Mouse (Mus musculus): ENCODE measurements at regions not wholly inside any gene's neighbourhood (a gene's known extent, or its start where the extent isn't known, plus 50 kb on each side); places are given as distances from the start of the nearest gene placed in this dataset.

- Histone ChIP-seq H3K27ac (no peak overlapping the region), H3K36me3 (no peaks in the 10 kb centered on the region), H3K4me3 (no peak overlapping the region), H3K27me3 (ENCODE audit: insufficient read depth, poor library complexity, severe bottlenecking) (no peaks in the 10 kb centered on the region), H3K9me3 (no peaks in the 10 kb centered on the region), H3K4me1 (peaks cover 15% of the 10 kb centered on the region)
- DNase-seq (ENCODE audit: low spot score), result no peak
- WGBS, result 87% methylated on average over 8 of the region's 8 CpGs
These were observed 132.6 kb upstream of the Ankrd50 start for GRCm38 (mm10) chr3:38617217-38617616.

GRCm38 (mm10) chr3:38613706-38614105 lies 129.1 kb upstream of the Ankrd50 start:
- Histone ChIP-seq H3K36me3 (no peaks in the 10 kb centered on the region), H3K4me1 (peaks cover 20% of the 10 kb centered on the region), H3K27me3 (ENCODE audit: insufficient read depth, poor library complexity, severe bottlenecking) (no peaks in the 10 kb centered on the region), H3K4me3 (no peak overlapping the region), H3K27ac (no peak overlapping the region), H3K9me3 (no peaks in the 10 kb centered on the region)
- DNase-seq (ENCODE audit: low spot score), result no peak
- WGBS, result 73% methylated on average over 6 of the region's 6 CpGs

GRCm38 (mm10) chr3:38591531-38591930 lies 106.9 kb upstream of the Ankrd50 start:
- H3K4me1 ChIP-seq, result no peaks in the 10 kb centered on the region
- no peak for DNase-seq (ENCODE audit: low spot score)
- no peaks in the 10 kb centered on the region for H3K9me3 ChIP-seq
- H3K4me3 ChIP-seq, result no peak overlapping the region
- no peak overlapping the region for H3K27ac ChIP-seq
- no peaks in the 10 kb centered on the region for H3K27me3 ChIP-seq (ENCODE audit: insufficient read depth, poor library complexity, severe bottlenecking)
- 94% methylated on average over 1 of the region's 1 CpGs for WGBS
- H3K36me3 ChIP-seq, result no peaks in the 10 kb centered on the region

GRCm38 (mm10) chr3:38588966-38589365 lies 104.3 kb upstream of the Ankrd50 start:
- Histone ChIP-seq H3K36me3 (no peaks in the 10 kb centered on the region), H3K4me1 (no peaks in the 10 kb centered on the region), H3K4me3 (no peak overlapping the region), H3K27me3 (ENCODE audit: insufficient read depth, poor library complexity, severe bottlenecking) (no peaks in the 10 kb centered on the region), H3K9me3 (no peaks in the 10 kb centered on the region), H3K27ac (no peak overlapping the region)
- no peak for DNase-seq (ENCODE audit: low spot score)

- H3K27me3 ChIP-seq (ENCODE audit: insufficient read depth, poor library complexity, severe bottlenecking), result no peaks in the 10 kb centered on the region
- H3K4me1 ChIP-seq, result no peaks in the 10 kb centered on the region
- H3K4me3 ChIP-seq, result no peak overlapping the region
- H3K36me3 ChIP-seq, result no peaks in the 10 kb centered on the region
- WGBS, result 80% methylated on average over 5 of the region's 5 CpGs
- no peak for DNase-seq (ENCODE audit: low spot score)
- no peak overlapping the region for H3K27ac ChIP-seq
- H3K9me3 ChIP-seq, result no peaks in the 10 kb centered on the region
These were observed 100.9 kb upstream of the Ankrd50 start for GRCm38 (mm10) chr3:38585509-38585908.

- Histone ChIP-seq H3K9me3 (no peaks in the 10 kb centered on the region), H3K27me3 (ENCODE audit: insufficient read depth, poor library complexity, severe bottlenecking) (no peaks in the 10 kb centered on the region), H3K4me1 (no peaks in the 10 kb centered on the region), H3K36me3 (no peaks in the 10 kb centered on the region), H3K27ac (no peak overlapping the region), H3K4me3 (no peak overlapping the region)
- WGBS, result 66% methylated on average over 1 of the region's 1 CpGs
- DNase-seq (ENCODE audit: low spot score), result no peak
These were observed 95.1 kb upstream of the Ankrd50 start for GRCm38 (mm10) chr3:38579781-38580180.

- Histone ChIP-seq H3K27me3 (ENCODE audit: insufficient read depth, poor library complexity, severe bottlenecking) (no peaks in the 10 kb centered on the region), H3K4me1 (no peaks in the 10 kb centered on the region), H3K27ac (no peak overlapping the region), H3K36me3 (no peaks in the 10 kb centered on the region), H3K9me3 (no peaks in the 10 kb centered on the region), H3K4me3 (no peak overlapping the region)
- WGBS, result 50% methylated on average over 5 of the region's 5 CpGs
- no peak for DNase-seq (ENCODE audit: low spot score)
These were observed 93.4 kb upstream of the Ankrd50 start for GRCm38 (mm10) chr3:38577890-38578628.

GRCm38 (mm10) chr3:38573594-38573993 lies 89.0 kb upstream of the Ankrd50 start:
- DNase-seq (ENCODE audit: low spot score), result no peak
- no peaks in the 10 kb centered on the region for H3K27me3 ChIP-seq (ENCODE audit: insufficient read depth, poor library complexity, severe bottlenecking)
- H3K4me3 ChIP-seq, result no peak overlapping the region
- H3K36me3 ChIP-seq, result no peaks in the 10 kb centered on the region
- 61% methylated on average over 5 of the region's 5 CpGs for WGBS
- H3K4me1 ChIP-seq, result peaks cover 9% of the 10 kb centered on the region
- no peaks in the 10 kb centered on the region for H3K9me3 ChIP-seq
- H3K27ac ChIP-seq, result no peak overlapping the region

- Histone ChIP-seq H3K9me3 (no peaks in the 10 kb centered on the region), H3K4me3 (no peak overlapping the region), H3K27ac (no peak overlapping the region), H3K36me3 (no peaks in the 10 kb centered on the region), H3K27me3 (ENCODE audit: insufficient read depth, poor library complexity, severe bottlenecking) (no peaks in the 10 kb centered on the region), H3K4me1 (peaks cover 10% of the 10 kb centered on the region)
- 78% methylated on average over 3 of the region's 3 CpGs for WGBS
- no peak for DNase-seq (ENCODE audit: low spot score)
These were observed 87.5 kb upstream of the Ankrd50 start for GRCm38 (mm10) chr3:38572159-38572558.

- Histone ChIP-seq H3K9me3 (no peaks in the 10 kb centered on the region), H3K4me1 (peaks cover 10% of the 10 kb centered on the region), H3K36me3 (no peaks in the 10 kb centered on the region), H3K4me3 (no peak overlapping the region), H3K27me3 (ENCODE audit: insufficient read depth, poor library complexity, severe bottlenecking) (no peaks in the 10 kb centered on the region), H3K27ac (no peak overlapping the region)
- 87% methylated on average over 4 of the region's 4 CpGs for whole genome bisulfite sequencing
- no peak for DNase-seq (ENCODE audit: low spot score)
These were observed 86.6 kb upstream of the Ankrd50 start for GRCm38 (mm10) chr3:38571224-38571623.

- peak overlapping the region; percentile 59; the same call in 1 of the 2 replicates for H3K27ac ChIP-seq
- H3K9me3 ChIP-seq, result no peaks in the 10 kb centered on the region
- no peak for DNase-seq (ENCODE audit: low spot score)
- 44% methylated on average over 6 of the region's 6 CpGs for WGBS
- H3K27me3 ChIP-seq (ENCODE audit: insufficient read depth, poor library complexity, severe bottlenecking), result no peaks in the 10 kb centered on the region
- H3K4me3 ChIP-seq, result no peak overlapping the region; the same call in 1 of the 2 replicates
- no peaks in the 10 kb centered on the region for H3K36me3 ChIP-seq
- H3K4me1 ChIP-seq, result peaks cover 10% of the 10 kb centered on the region
These were observed 84.4 kb upstream of the Ankrd50 start for GRCm38 (mm10) chr3:38569001-38569400.

GRCm38 (mm10) chr3:38568596-38568975 lies 83.9 kb upstream of the Ankrd50 start:
- H3K4me3 ChIP-seq, result no peak overlapping the region
- H3K27ac ChIP-seq, result 0 out of 2 replicates have a peak overlapping the region, but pooled peaks have one; percentile 59
- H3K36me3 ChIP-seq, result no peaks in the 10 kb centered on the region
- no peak for DNase-seq (ENCODE audit: low spot score)
- 19% methylated on average over 2 of the region's 2 CpGs for WGBS
- no peaks in the 10 kb centered on the region for H3K27me3 ChIP-seq (ENCODE audit: insufficient read depth, poor library complexity, severe bottlenecking)
- peaks cover 10% of the 10 kb centered on the region for H3K4me1 ChIP-seq
- no peaks in the 10 kb centered on the region for H3K9me3 ChIP-seq

GRCm38 (mm10) chr3:38567946-38568595 lies 83.4 kb upstream of the Ankrd50 start:
- Histone ChIP-seq H3K4me1 (peaks cover 10% of the 10 kb centered on the region), H3K9me3 (no peaks in the 10 kb centered on the region), H3K4me3 (no peak overlapping the region), H3K36me3 (no peaks in the 10 kb centered on the region), H3K27ac (no peak overlapping the region), H3K27me3 (ENCODE audit: insufficient read depth, poor library complexity, severe bottlenecking) (no peaks in the 10 kb centered on the region)
- DNase-seq (ENCODE audit: low spot score), result no peak
- WGBS, result 66% methylated on average over 8 of the region's 8 CpGs

Measured in heart, embryonic 10.5 days (tissue).